Mouse (Mus musculus) midbrain, embryonic 10.5 days (tissue): ENCODE results near the gene Hoxb4. TPM values are rescaled to one million over a fixed set of nuclear protein-coding genes. Genes with fewer than 3 reads are reported as not detected.

Experiments used
- DNase-seq: peaks from one replicate; pipeline ENCODE4 v3.0.0-alpha.2; 2017; ENCODE audit warnings: low spot score
- H3K27ac ChIP-seq: fragments of 300-500 bp; sonication (generic); replicated peaks from 2 replicates; pipeline ENCODE4 v1.5.1; 2016; ENCODE audit warnings: mild to moderate bottlenecking
- H3K27me3 ChIP-seq: fragments of 300-500 bp; sonication (generic); 2 replicates; pipeline ENCODE4 v1.6.1; 2016; ENCODE audit warnings: low read depth, mild to moderate bottlenecking; ENCODE audit not compliant: poor library complexity, severe bottlenecking
- H3K36me3 ChIP-seq: fragments of 300-500 bp; sonication (generic); 2 replicates; pipeline ENCODE4 v1.6.1; 2016; ENCODE audit warnings: mild to moderate bottlenecking, moderate library complexity
- H3K4me1 ChIP-seq: fragments of 300-500 bp; sonication (generic); 2 replicates; pipeline ENCODE4 v1.6.1; 2016
- H3K4me3 ChIP-seq: fragments of 300-500 bp; sonication (generic); 2 replicates; pipeline ENCODE4 v1.5.1; 2016; ENCODE audit warnings: mild to moderate bottlenecking, moderate library complexity
- H3K9me3 ChIP-seq: fragments of 300-500 bp; sonication (generic); replicated peaks from 2 replicates; pipeline ENCODE4 v1.6.1; 2016; ENCODE audit warnings: mild to moderate bottlenecking
- WGBS: fragments of 180-500 bp; shearing (Covaris S2); methylation state at CpG from one replicate; pipeline ENCODE4 v1.1.7; 2016; 5-methylcytosine and 5-hydroxymethylcytosine counted together
- polyA plus RNA-seq: library from polyadenylated mRNA; unstranded; fragments of >200 nt; fragmentation: Nextera tagmentation; extraction: Ambion mirVana; gene quantifications from 2 replicates; pipeline ENCODE4 v1.2.1, GENCODE M21; 2016

The Hoxb4 gene
- polyA plus RNA-seq, 1 experiment from 2014 or later = not detected

DNA sequence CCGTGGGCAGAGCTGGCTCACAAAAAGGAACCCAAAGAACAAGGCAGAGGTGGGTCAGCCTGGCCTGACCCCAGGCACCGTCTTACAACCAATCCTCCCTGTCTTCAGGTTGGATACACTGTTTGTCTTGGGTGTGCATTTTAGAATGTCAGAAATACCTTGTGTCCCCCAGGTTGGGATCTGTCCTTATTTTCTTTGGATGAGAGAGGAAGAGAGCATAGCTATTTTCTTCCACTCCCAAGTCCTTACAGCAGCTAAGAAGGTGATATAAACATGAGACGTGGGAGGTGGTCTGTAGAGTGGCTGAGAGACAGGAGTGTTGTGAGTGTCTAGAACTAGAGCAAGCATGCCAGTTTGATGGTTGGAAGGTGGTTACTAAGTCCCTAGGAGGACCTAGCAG, 20.6 kb upstream of the Hoxb4 start:
- peaks cover 100% of the 10 kb centered on the region for H3K27me3 ChIP-seq
- H3K9me3 ChIP-seq = no peaks in the 10 kb centered on the region
- H3K36me3 ChIP-seq = no peaks in the 10 kb centered on the region
- H3K4me1 ChIP-seq = peaks cover 9% of the 10 kb centered on the region
- H3K27ac ChIP-seq = no peak overlapping the region
- DNase-seq = no peak
- no peak overlapping the region for H3K4me3 ChIP-seq
- WGBS = 1% methylated on average over 3 of the region's 3 CpGs

DNA sequence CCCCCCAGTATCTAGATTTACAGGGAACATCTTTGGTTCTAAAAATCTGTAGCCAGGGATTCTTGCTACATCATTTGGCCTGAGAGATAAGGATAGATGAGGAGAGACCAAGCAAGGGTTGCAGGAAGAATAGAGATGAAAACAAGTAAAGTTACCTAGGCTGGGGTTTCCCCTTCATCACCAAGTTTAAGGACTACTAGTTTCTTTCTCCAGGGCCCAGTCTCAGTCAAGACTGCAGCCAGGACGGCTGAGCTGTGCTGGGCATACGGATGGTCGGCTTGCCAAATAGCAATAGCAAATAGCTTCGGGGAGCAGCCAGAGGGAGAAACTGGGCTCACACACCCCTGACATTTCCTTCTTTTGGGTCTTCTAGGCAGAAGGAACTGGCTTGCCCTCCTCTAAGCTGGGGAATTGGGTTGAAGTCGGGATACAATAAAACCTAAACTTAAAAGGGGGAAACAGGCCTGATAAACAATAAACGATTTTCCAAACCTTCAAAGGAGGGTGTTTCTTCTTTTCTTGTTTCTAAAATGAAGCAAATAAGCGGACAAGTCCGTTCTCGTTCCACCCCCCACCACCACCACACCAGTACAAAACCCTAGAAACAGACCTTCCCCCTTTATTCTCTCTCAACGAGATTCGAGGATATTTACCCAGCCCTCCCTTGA, 20.0 kb upstream of the Hoxb4 start:
- Histone ChIP-seq H3K27ac (no peak overlapping the region), H3K9me3 (no peaks in the 10 kb centered on the region), H3K36me3 (no peaks in the 10 kb centered on the region), H3K27me3 (peaks cover 100% of the 10 kb centered on the region), H3K4me3 (no peak overlapping the region), H3K4me1 (peaks cover 9% of the 10 kb centered on the region)
- no peak for DNase-seq
- WGBS = 2% methylated on average over 11 of the region's 11 CpGs

DNA sequence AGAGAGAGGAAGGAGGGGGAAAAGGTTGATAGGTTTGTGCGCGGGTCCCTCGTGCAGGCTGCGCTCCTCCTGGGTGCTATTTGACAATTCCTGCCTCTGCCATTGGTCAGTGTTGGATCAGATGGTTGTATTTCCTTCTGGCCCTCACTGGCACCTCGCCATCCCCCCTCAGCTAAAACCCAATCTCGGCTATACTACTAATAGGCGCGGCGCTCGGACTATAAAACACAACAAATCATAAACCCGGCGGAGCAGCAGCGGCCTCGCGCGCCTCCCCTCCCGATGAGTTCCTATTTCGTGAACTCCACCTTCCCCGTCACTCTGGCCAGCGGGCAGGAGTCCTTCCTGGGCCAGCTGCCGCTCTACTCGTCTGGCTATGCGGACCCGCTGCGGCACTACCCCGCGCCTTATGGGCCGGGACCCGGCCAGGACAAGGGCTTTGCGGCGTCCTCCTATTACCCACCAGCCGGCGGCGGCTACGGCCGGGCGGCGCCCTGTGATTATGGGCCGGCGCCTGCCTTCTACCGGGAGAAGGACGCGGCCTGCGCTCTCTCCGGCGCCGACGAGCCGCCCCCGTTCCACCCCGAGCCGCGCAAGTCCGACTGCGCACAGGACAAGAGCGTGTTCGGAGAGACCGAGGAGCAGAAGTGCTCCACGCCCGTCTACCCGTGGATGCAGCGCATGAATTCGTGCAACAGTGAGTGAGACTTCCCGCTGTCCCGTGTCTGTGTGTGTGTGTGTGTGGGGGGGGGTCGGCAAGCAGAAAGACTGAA, 19.0 kb upstream of the Hoxb4 start:
- Histone ChIP-seq H3K36me3 (no peaks in the 10 kb centered on the region), H3K9me3 (no peaks in the 10 kb centered on the region), H3K4me3 (no peak overlapping the region), H3K27ac (no peak overlapping the region), H3K4me1 (peaks cover 17% of the 10 kb centered on the region), H3K27me3 (peaks cover 100% of the 10 kb centered on the region)
- under 1% methylated on average over 66 of the region's 66 CpGs for WGBS
- no peak for DNase-seq

DNA sequence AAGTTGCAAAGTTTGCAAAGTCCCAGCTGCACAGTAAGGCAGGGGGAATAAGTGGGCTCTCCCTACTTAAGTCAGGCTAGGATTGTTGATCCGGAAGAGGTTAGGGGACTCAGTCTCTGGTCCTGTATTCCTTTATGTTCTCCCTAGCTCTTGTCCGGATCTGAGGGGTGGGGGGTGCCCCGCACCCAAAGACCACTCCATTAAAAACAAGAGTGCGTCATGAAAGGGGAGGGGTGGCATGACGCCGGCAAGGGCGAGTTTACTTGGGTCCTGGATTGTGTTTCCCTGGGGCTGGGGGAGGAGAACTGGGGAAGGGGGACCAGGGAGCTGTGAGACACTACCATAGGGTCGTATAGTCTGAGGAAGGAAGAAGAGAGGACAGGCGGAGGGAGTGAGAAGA, 18.3 kb upstream of the Hoxb4 start:
- DNase-seq = no peak
- H3K27ac ChIP-seq = no peak overlapping the region
- 1% methylated on average over 9 of the region's 9 CpGs for WGBS
- H3K27me3 ChIP-seq = peaks cover 100% of the 10 kb centered on the region
- H3K36me3 ChIP-seq = no peaks in the 10 kb centered on the region
- H3K9me3 ChIP-seq = no peaks in the 10 kb centered on the region
- no peak overlapping the region for H3K4me3 ChIP-seq
- H3K4me1 ChIP-seq = peaks cover 17% of the 10 kb centered on the region

DNA sequence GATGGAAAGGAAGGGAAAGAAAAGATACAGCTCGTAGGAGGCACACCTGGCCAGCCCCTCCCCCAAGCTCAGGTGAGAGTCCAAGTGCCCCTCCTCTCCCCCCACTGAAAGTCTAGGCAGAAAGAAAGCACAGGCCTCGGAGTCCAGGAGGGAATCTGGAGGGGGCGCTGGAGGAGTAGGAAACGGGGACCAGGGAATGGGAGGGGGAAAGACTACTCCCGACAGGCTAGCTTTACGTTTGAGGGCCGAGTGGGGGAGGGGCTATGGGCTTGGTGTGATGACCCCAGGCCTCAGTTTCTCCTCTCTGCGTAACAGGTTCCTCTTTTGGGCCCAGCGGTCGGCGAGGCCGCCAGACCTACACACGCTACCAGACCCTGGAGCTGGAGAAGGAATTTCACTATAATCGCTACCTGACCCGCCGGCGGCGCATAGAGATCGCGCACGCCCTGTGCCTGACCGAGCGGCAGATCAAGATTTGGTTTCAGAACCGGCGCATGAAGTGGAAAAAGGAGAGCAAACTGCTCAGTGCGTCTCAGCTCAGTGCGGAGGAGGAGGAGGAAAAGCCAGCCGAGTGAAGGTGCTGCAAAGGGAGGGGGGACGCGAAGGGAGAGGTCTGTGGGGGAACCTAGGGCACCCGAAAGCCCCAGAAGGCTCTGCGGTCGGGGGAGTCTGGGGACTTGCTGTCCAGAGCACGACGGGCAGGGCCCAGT, 17.6 kb upstream of the Hoxb4 start:
- Histone ChIP-seq H3K9me3 (no peaks in the 10 kb centered on the region), H3K27ac (no peak overlapping the region), H3K27me3 (peaks cover 100% of the 10 kb centered on the region), H3K36me3 (no peaks in the 10 kb centered on the region), H3K4me1 (peaks cover 17% of the 10 kb centered on the region), H3K4me3 (no peak overlapping the region)
- WGBS = under 1% methylated on average over 35 of the region's 35 CpGs
- DNase-seq = no peak

DNA sequence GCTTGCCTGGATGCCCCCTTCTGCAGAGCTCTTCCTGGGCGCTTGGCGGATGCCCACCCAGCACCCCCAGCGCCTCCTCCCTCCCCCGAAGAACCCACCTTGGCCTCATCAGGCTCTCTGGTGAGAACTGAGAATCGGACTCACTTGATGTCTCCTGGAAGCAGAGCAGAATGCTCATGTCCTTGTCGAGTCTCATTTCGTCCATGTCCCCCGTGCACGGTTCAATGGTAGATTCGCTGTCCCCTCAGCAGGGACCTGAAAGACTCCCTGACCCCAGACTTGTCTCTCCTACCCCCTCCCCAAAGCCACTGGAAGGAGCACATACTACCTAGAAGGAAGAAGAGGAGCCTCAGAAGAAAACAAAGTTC, 17.0 kb upstream of the Hoxb4 start:
- Histone ChIP-seq H3K9me3 (no peaks in the 10 kb centered on the region), H3K27me3 (peaks cover 100% of the 10 kb centered on the region), H3K4me1 (peaks cover 17% of the 10 kb centered on the region), H3K27ac (no peak overlapping the region), H3K36me3 (no peaks in the 10 kb centered on the region), H3K4me3 (no peak overlapping the region)
- 4% methylated on average over 10 of the region's 10 CpGs for whole genome bisulfite sequencing
- DNase-seq = no peak

DNA sequence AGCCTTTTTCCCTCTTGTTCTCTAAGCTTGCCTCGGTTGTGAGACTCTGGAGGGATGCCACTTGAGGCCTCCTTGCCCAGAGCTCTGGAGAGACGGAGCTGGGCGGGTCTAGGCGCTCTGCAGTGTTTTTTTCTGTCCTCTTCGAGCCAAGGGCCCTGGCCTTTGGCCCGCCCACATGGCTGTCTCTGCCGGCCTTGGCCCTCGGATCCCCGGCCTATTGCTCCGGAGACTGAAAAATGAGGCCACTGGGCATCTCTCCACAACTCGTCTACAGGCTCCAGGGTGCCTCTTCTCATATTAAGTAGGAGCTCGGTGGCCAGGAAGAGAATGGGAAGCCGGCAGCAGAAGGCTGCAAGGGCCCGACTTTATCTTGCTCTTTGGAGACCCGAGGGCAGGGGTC, 16.2 kb upstream of the Hoxb4 start:
- WGBS = under 1% methylated on average over 15 of the region's 15 CpGs

DNA sequence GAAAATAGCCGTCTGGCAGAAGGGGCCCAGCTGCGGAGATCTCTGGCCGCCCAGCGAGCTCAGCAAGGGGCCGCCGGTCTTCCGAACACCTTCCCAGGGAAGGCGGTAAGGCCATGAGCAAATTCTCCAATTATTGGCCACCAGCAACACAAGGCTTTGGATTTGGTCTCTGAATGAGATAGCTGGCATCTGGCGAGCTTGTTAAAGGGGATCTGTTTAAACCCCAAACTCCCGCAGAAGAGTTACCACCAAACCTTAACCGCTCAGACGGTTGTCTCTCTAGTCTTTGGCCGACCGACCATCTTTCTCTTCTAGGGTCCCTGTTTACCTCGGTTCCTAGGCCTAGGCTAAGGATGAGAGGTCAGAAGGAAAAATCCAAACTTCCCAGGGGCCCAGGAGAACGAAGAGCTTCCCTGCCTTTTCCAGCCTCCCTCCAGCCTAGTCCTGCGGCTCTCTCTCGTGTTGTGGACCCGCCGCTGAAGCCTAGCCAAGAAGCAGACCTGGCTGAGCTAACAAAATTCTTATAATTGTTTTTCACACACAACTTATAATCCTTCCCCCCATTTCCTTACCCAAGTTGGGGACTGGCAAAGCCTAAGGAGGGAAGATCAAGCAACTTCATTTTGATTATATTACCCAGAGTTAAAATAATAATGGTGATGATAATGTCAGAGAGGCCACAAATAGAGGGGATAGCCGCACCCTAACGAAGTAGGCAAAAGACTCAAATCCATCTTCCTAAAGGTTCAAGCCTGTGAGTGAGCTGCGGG, 15.5 kb upstream of the Hoxb4 start:
- H3K4me1 ChIP-seq = peaks cover 17% of the 10 kb centered on the region
- H3K36me3 ChIP-seq = no peaks in the 10 kb centered on the region
- DNase-seq = no peak
- WGBS = 1% methylated on average over 23 of the region's 23 CpGs
- H3K27ac ChIP-seq = no peak overlapping the region
- H3K4me3 ChIP-seq = no peak overlapping the region
- no peaks in the 10 kb centered on the region for H3K9me3 ChIP-seq
- H3K27me3 ChIP-seq = peaks cover 100% of the 10 kb centered on the region

More for the DNA sequence above, 16.2 kb upstream of the Hoxb4 start:
- Histone ChIP-seq H3K4me3 (no peak overlapping the region), H3K27ac (no peak overlapping the region), H3K9me3 (no peaks in the 10 kb centered on the region), H3K36me3 (no peaks in the 10 kb centered on the region), H3K27me3 (peaks cover 100% of the 10 kb centered on the region), H3K4me1 (peaks cover 17% of the 10 kb centered on the region)
- DNase-seq = no peak

DNA sequence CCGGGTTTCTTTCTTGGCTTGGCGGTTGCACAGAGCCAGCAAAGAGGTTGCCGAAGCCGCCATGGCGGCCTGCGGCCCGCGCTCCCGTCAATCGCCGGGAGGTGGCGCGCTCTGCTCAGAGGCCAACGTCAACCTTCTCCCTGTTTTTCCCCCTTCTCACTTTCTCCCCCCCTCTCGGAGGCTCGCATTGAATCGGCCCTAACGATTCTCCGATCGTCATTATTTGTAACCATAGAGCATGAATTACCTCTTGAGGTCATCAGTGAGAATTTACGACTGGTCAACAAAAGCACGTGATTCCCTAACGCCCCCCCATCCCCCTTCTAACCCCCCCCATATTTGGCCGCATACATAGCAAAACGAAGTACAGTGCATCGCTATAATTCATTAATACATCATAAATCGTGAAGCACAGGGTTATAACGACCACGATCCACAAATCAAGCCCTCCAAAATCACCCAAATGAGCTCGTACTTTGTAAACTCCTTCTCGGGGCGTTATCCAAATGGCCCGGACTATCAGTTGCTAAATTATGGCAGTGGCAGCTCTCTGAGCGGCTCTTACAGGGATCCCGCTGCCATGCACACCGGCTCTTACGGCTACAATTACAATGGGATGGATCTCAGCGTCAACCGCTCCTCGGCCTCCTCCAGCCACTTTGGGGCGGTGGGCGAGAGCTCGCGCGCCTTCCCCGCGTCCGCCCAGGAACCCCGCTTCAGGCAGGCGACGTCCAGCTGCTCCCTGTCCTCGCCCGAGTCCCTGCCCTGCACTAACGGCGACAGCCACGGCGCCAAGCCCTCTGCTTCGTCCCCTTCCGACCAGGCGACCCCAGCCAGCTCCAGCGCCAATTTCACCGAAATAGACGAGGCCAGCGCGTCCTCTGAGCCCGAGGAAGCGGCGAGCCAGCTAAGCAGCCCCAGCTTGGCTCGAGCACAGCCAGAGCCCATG, 14.6 kb upstream of the Hoxb4 start, which contains the start of gene Hoxb5:
TSS of gene Hoxb5 (plus strand) at position 186 of the 949 bp plus-strand sequence.
- peak within 1 kb of the TSS; percentile 7; the same call in 1 of the 2 replicates for H3K4me3 ChIP-seq
- no peaks in the 10 kb centered on the region for H3K36me3 ChIP-seq
- H3K27me3 ChIP-seq = peaks cover 100% of the 10 kb centered on the region
- no peak within 1 kb of the TSS for H3K27ac ChIP-seq
- 1% methylated on average over 69 of the region's 69 CpGs for WGBS
- H3K4me1 ChIP-seq = peaks cover 17% of the 10 kb centered on the region
- H3K9me3 ChIP-seq = no peaks in the 10 kb centered on the region
- peak; percentile 86 for DNase-seq

DNA sequence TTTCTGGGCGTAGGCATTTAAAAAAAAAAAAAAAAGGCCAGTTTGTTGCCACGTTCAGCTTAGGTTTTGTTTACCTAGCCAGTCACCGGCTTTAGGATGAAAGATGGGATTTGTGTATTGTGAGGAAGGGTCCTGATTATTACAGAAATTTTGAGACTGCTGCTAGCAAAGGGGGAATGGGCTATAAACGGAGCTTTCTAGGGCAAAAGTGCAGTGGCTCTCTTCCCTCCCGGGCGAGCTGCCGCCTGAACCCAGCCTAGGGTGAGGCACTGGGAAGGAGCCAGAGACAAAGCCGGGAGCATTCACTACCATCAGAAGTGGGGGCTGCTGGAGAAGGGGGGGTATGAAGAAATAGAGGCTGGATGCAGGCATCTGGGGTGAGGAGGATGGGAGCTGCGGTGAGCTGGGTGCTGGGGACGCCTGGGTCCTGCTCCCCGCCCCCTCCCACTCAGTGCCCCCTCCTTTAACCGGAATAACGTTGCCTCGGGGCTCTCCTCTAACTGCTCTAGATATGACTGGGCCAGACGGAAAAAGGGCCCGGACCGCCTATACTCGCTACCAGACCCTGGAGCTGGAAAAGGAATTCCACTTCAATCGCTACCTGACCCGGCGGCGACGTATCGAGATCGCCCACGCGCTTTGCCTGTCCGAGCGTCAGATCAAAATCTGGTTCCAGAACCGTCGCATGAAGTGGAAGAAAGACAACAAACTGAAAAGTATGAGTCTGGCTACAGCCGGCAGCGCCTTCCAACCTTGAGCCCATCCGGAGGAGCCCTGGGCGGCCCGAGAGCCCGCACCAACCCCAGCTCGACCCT, 13.5 kb upstream of the Hoxb4 start:
- no peak overlapping the region for H3K27ac ChIP-seq
- H3K9me3 ChIP-seq = no peaks in the 10 kb centered on the region
- 2% methylated on average over 38 of the region's 38 CpGs for WGBS
- no peaks in the 10 kb centered on the region for H3K36me3 ChIP-seq
- peaks cover 100% of the 10 kb centered on the region for H3K27me3 ChIP-seq
- no peak for DNase-seq
- no peak overlapping the region for H3K4me3 ChIP-seq
- H3K4me1 ChIP-seq = peaks cover 14% of the 10 kb centered on the region
